Mouse (Mus musculus): ENCODE measurements around the gene Vil1. TPM values are rescaled to one million over a fixed set of nuclear protein-coding genes. Genes with fewer than 3 reads are reported as not detected.

Vil1 gene
- polyA plus RNA-seq, 1 experiment from 2014 or later: 0.20 TPM

GRCm38 (mm10) chr1:74375561-74375960 lies 33.6 kb upstream of the Vil1 start:
- H3K27ac ChIP-seq: no peak overlapping the region
- no peak overlapping the region for H3K4me3 ChIP-seq
- H3K9ac ChIP-seq: no peak overlapping the region
- no peaks in the 10 kb centered on the region for H3K36me3 ChIP-seq
- peaks cover 6% of the 10 kb centered on the region; the same call in 1 of the 2 replicates for H3K4me1 ChIP-seq
- no peaks in the 10 kb centered on the region for H3K9me3 ChIP-seq
- no peak for ATAC-seq (ENCODE audit: low FRiP score, low read depth)
- WGBS: 82% methylated on average over 10 of the region's 10 CpGs
- H3K4me2 ChIP-seq (replicated peaks): no peak overlapping the region
- no peaks in the 10 kb centered on the region for H3K27me3 ChIP-seq

DNA sequence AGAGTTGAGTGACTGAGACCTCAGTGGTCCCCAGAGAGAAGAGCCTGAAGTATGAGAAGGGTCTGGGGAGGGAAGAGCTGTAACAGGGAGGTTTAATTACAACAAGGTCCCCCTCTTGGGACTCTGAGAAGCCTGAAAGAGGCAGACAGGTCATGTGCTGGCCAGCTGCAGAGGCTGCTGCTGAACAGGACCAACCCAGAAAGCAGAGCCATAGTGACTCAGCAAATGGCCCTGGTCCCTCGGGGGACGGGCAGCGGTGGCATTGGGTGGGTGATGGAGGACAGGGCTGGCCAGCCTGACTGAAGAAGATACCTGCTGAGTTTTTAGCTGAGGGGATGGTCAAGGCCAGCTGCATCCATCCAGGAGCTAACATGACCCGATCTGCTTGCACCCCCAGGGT lies 32.8 kb upstream of the Vil1 start:
- Histone ChIP-seq H3K27ac (no peak overlapping the region), H3K36me3 (no peaks in the 10 kb centered on the region), H3K4me2 (replicated peaks) (no peak overlapping the region), H3K4me3 (no peak overlapping the region), H3K9me3 (no peaks in the 10 kb centered on the region), H3K4me1 (peaks cover 6% of the 10 kb centered on the region; the same call in 1 of the 2 replicates), H3K9ac (no peak overlapping the region), H3K27me3 (no peaks in the 10 kb centered on the region)
- 78% methylated on average over 4 of the region's 4 CpGs for WGBS
- ATAC-seq (ENCODE audit: low FRiP score, low read depth): no peak

DNA sequence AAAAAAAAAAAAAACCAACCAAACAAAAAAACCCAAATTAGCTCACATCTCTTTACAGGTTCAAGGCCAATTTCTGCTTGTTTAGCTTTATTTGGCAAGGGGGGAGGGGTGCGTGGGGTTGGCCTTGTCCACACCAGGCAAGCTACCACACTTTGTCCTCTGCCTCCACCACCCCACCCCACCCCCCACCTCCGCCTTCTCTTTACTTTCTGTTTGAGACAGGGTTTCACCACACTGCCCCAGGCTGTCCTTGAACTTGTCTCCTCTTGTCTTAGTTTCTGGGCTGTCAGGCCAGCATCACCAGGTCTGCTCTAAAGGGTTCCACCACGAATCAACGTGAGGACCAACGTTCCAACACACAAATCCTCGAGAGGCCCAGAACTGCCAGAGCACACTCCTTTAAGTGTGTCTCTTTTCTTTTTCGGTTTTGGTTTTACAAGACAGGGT lies 30.1 kb upstream of the Vil1 start:
- peaks cover 6% of the 10 kb centered on the region; the same call in 1 of the 2 replicates for H3K4me1 ChIP-seq
- no peaks in the 10 kb centered on the region for H3K9me3 ChIP-seq
- WGBS: 77% methylated on average over 7 of the region's 7 CpGs
- ATAC-seq (ENCODE audit: low FRiP score, low read depth): no peak
- no peak overlapping the region for H3K27ac ChIP-seq
- no peak overlapping the region for H3K4me2 ChIP-seq (replicated peaks)
- H3K27me3 ChIP-seq: no peaks in the 10 kb centered on the region
- no peak overlapping the region for H3K9ac ChIP-seq
- no peak overlapping the region for H3K4me3 ChIP-seq
- no peaks in the 10 kb centered on the region for H3K36me3 ChIP-seq

DNA sequence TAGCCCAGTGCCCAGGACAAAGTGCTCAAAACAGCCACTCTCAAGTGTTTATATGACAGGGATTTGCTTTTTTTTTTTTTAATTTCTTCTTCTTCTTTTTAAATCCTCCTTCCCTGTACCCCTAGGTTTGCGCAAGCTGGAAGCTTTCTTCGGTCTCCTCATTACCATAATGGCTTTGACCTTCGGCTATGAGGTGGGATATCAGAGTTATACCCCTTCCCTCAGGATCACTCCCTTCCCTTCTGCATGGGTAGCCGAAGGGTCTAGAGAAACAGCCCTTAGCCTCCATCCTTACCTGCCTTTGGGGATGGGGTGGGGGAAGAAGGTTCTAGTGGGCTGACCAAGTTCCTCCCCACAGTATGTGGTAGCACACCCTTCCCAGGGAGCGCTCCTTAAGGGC lies 28.7 kb upstream of the Vil1 start:
- ATAC-seq (ENCODE audit: low FRiP score, low read depth): no peak
- H3K9ac ChIP-seq: no peak overlapping the region
- H3K36me3 ChIP-seq: no peaks in the 10 kb centered on the region
- H3K4me1 ChIP-seq: peaks cover 6% of the 10 kb centered on the region; the same call in 1 of the 2 replicates
- no peaks in the 10 kb centered on the region for H3K27me3 ChIP-seq
- H3K4me2 ChIP-seq (replicated peaks): no peak overlapping the region
- H3K4me3 ChIP-seq: no peak overlapping the region
- H3K27ac ChIP-seq: no peak overlapping the region
- 84% methylated on average over 5 of the region's 5 CpGs for WGBS
- no peaks in the 10 kb centered on the region for H3K9me3 ChIP-seq

DNA sequence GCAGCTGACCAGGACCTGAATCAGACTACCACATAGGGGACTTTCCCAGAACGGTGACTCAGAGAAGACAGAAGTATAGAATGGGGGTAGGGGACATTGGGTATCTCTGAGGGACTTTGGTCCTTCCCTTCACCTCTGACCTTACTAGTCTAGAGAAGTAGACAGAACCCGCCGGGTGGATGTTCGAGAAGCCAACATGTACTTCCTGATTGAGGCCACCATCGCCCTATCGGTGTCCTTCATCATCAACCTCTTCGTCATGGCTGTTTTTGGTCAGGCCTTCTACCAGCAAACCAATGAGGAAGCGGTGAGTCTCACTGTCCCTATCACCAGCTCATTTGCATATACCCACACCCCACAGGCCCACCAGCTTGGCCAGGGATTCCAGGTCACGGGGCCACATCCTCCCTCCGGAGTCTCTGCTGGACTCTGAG lies 27.6 kb upstream of the Vil1 start:
- no peak overlapping the region for H3K4me2 ChIP-seq (replicated peaks)
- H3K27me3 ChIP-seq: no peaks in the 10 kb centered on the region
- no peak for ATAC-seq (ENCODE audit: low FRiP score, low read depth)
- no peak overlapping the region for H3K4me3 ChIP-seq
- H3K9me3 ChIP-seq: no peaks in the 10 kb centered on the region
- H3K27ac ChIP-seq: no peak overlapping the region
- H3K36me3 ChIP-seq: no peaks in the 10 kb centered on the region
- 90% methylated on average over 10 of the region's 10 CpGs for WGBS
- H3K9ac ChIP-seq: no peak overlapping the region
- peaks cover under 1% of the 10 kb centered on the region; the same call in 1 of the 2 replicates for H3K4me1 ChIP-seq

- H3K9ac ChIP-seq: no peak overlapping the region
- H3K4me3 ChIP-seq: no peak overlapping the region
- 85% methylated on average over 13 of the region's 13 CpGs for WGBS
- H3K27ac ChIP-seq: no peak overlapping the region
- H3K4me2 ChIP-seq (replicated peaks): no peak overlapping the region
- ATAC-seq (ENCODE audit: low FRiP score, low read depth): no peak
- H3K36me3 ChIP-seq: no peaks in the 10 kb centered on the region
- H3K4me1 ChIP-seq: peaks cover 10% of the 10 kb centered on the region
- no peaks in the 10 kb centered on the region for H3K27me3 ChIP-seq
- H3K9me3 ChIP-seq: no peaks in the 10 kb centered on the region
These were observed 25.8 kb upstream of the Vil1 start for GRCm38 (mm10) chr1:74383385-74383784.

DNA sequence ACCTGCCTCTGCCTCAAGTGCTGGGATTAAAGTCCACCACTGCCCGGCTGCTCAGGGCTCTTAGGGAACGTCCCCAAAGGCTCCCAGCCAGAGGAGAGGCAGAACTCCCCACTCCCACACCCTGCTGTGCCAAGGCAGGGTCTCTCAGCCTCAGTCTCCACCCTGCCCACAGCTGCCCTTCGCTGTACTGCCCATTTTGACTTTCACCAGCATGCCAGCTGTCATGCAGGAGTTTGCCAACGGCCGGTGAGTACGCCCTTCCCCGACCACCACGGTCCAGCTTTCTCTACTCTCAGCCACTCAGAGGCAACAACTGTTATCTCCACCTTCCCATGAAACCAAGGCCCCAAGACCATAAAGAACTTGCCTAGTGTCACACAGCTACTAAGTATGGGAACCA lies 24.7 kb upstream of the Vil1 start:
- Histone ChIP-seq H3K4me2 (replicated peaks) (no peak overlapping the region), H3K9ac (no peak overlapping the region), H3K4me3 (no peak overlapping the region), H3K27ac (no peak overlapping the region), H3K9me3 (no peaks in the 10 kb centered on the region), H3K27me3 (no peaks in the 10 kb centered on the region), H3K4me1 (peaks cover 20% of the 10 kb centered on the region), H3K36me3 (no peaks in the 10 kb centered on the region)
- 86% methylated on average over 8 of the region's 8 CpGs for WGBS
- no peak for ATAC-seq (ENCODE audit: low FRiP score, low read depth)

GRCm38 (mm10) chr1:74385064-74385463 lies 24.1 kb upstream of the Vil1 start:
- Histone ChIP-seq H3K9me3 (no peaks in the 10 kb centered on the region), H3K36me3 (no peaks in the 10 kb centered on the region), H3K4me1 (peaks cover 26% of the 10 kb centered on the region), H3K9ac (no peak overlapping the region), H3K4me2 (replicated peaks) (no peak overlapping the region), H3K27me3 (no peaks in the 10 kb centered on the region), H3K4me3 (no peak overlapping the region), H3K27ac (no peak overlapping the region)
- ATAC-seq (ENCODE audit: low FRiP score, low read depth): no peak
- 88% methylated on average over 10 of the region's 10 CpGs for WGBS

- 91% methylated on average over 8 of the region's 8 CpGs for WGBS
- H3K36me3 ChIP-seq: no peaks in the 10 kb centered on the region
These were observed 23.6 kb upstream of the Vil1 start for GRCm38 (mm10) chr1:74385531-74385930.

GRCm38 (mm10) chr1:74386363-74386713 lies 22.8 kb upstream of the Vil1 start:
- no peak for ATAC-seq (ENCODE audit: low FRiP score, low read depth)
- 56% methylated on average over 7 of the region's 10 CpGs for WGBS
- no peaks in the 10 kb centered on the region for H3K36me3 ChIP-seq

More at GRCm38 (mm10) chr1:74385531-74385930, 23.6 kb upstream of the Vil1 start:
- Histone ChIP-seq H3K9me3 (no peaks in the 10 kb centered on the region), H3K9ac (no peak overlapping the region), H3K4me2 (replicated peaks) (no peak overlapping the region), H3K27me3 (no peaks in the 10 kb centered on the region), H3K27ac (no peak overlapping the region), H3K4me1 (peaks cover 30% of the 10 kb centered on the region), H3K4me3 (no peak overlapping the region)
- ATAC-seq (ENCODE audit: low FRiP score, low read depth): no peak

DNA sequence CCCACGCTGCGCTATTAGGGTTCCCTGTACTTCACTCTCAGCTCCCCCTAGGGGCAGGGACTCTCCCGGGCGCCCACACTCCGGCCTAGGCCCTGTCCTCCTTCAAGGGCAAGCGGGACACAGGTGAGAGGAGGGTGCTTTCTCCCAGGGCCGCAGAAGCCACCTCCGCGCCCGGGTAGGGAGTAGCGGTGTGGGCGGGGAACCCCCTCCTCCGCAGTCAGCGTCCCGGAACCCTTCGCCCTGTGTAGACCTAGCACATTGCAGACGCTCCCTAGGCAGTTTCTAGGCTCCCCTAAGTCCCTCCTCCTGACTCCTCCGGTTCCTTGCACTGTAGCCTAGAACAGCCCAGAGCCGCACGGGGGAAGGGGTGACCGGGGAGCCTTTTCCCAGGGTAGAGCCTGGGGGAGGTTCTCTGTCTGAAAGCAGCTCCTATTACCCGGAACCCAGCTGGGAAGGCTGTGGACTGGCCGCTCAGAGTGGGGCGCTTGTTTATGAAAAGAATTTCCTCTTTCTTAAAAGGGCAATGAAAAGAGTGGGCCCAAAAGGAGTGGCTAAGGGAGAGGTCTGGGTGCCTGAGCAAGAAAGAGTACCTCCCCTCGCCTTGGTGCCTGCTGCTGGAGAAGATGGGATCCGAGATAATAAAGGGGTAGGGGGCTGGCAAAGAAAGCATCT lies 22.3 kb upstream of the Vil1 start:
- WGBS: under 1% methylated on average over 26 of the region's 26 CpGs
- H3K36me3 ChIP-seq: no peaks in the 10 kb centered on the region

More at GRCm38 (mm10) chr1:74386363-74386713, 22.8 kb upstream of the Vil1 start:
- H3K4me1 ChIP-seq: peaks cover 36% of the 10 kb centered on the region
- no peaks in the 10 kb centered on the region for H3K27me3 ChIP-seq
- peak overlapping the region; percentile 99 for H3K27ac ChIP-seq
- peak overlapping the region; percentile 74 for H3K9ac ChIP-seq
- H3K9me3 ChIP-seq: no peaks in the 10 kb centered on the region
- H3K4me2 ChIP-seq (replicated peaks): peak overlapping the region; percentile 67
- peak overlapping the region; percentile 57 for H3K4me3 ChIP-seq

GRCm38 (mm10) chr1:74387386-74387988 lies 21.7 kb upstream of the Vil1 start:
- H3K9ac ChIP-seq: peak overlapping the region; percentile 74
- ATAC-seq (ENCODE audit: low FRiP score, low read depth): no peak
- no peaks in the 10 kb centered on the region for H3K36me3 ChIP-seq
- H3K27me3 ChIP-seq: no peaks in the 10 kb centered on the region
- WGBS: 56% methylated on average over 15 of the region's 15 CpGs
- peak overlapping the region; percentile 99 for H3K27ac ChIP-seq
- peaks cover 38% of the 10 kb centered on the region for H3K4me1 ChIP-seq
- H3K4me2 ChIP-seq (replicated peaks): peak overlapping the region; percentile 67
- H3K9me3 ChIP-seq: no peaks in the 10 kb centered on the region
- peak overlapping the region; percentile 57 for H3K4me3 ChIP-seq

More for the DNA sequence above, 22.3 kb upstream of the Vil1 start:
- Histone ChIP-seq H3K4me3 (peak overlapping the region; percentile 57), H3K4me2 (replicated peaks) (peak overlapping the region; percentile 67), H3K4me1 (peaks cover 36% of the 10 kb centered on the region), H3K9me3 (no peaks in the 10 kb centered on the region), H3K9ac (peak overlapping the region; percentile 74), H3K27me3 (no peaks in the 10 kb centered on the region), H3K27ac (peak overlapping the region; percentile 99)
- ATAC-seq (ENCODE audit: low FRiP score, low read depth): peak; percentile 90
